Mouse (Mus musculus) brain, embryonic 14.5 days (tissue): ENCODE measurements around the gene Raet1e.

Source experiments
- CTCF ChIP-seq: fragments of 200-500 bp; IDR thresholded peaks from 2 replicates; pipeline ENCODE4 v1.5.1; 2012; ENCODE audit warnings: inconsistent platforms, mild to moderate bottlenecking, moderate library complexity, borderline replicate concordance; ENCODE audit not compliant: insufficient read depth, insufficient read length; ENCODE audit errors: extremely low read depth
- POLR2A ChIP-seq: fragments of 200-500 bp; IDR thresholded peaks from 2 replicates; pipeline ENCODE4 v1.6.1; 2012; ENCODE audit warnings: mild to moderate bottlenecking, inconsistent platforms, borderline replicate concordance; ENCODE audit not compliant: poor library complexity, insufficient read depth, insufficient read length, severe bottlenecking; ENCODE audit errors: extremely low read depth

DNA sequence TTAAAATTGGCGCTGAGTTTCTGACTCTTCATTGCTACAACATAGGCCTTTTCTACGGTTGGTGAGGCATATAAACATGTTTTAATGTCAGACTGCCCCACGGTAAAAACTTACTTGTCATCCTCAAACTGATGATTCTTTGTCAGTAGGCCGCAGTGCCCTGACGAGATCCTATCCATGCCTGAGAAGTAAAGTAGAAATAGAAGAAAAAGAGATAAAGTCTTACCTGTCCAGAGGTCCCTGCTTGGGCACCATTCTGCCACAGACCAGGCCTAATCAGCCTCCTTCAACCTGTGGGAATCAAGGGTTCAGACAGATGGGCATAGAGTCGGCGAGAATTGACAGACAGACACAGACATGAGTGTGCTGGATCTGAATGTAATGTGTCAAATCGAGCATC, 106.7 kb downstream of the Raet1e start:
- no peak for TF ChIP-seq CTCF
- TF ChIP-seq POLR2A = no peak
